Mouse (Mus musculus) intestine, embryonic 16.5 days (tissue): Measurements from ENCODE around the gene Wnt16. TPM values are rescaled to one million over a fixed set of nuclear protein-coding genes. Genes with fewer than 3 reads are reported as not detected.
A peak's percentile ranks its signal among the peaks of the same experiment; 100 is the strongest.

ENCODE experiments used
- ATAC-seq: fragments of 200-750 bp; cut with Nextera tagmentation; 2 replicates; pipeline ENCODE4 v1.8.0; 2017; ENCODE audit warnings: moderate TSS enrichment, moderate library complexity
- H3K27ac ChIP-seq: fragments of 300-500 bp; sonication (generic); 2 replicates; pipeline ENCODE4 v1.5.1; 2014; ENCODE audit warnings: mild to moderate bottlenecking, low read length
- H3K27me3 ChIP-seq: fragments of 300-500 bp; sonication (generic); replicated peaks from 2 replicates; pipeline ENCODE4 v1.6.1; 2014; ENCODE audit warnings: low read length, control low read depth, mixed read lengths; ENCODE audit not compliant: control insufficient read depth, insufficient read depth
- H3K36me3 ChIP-seq: fragments of 300-500 bp; sonication (generic); 2 replicates; pipeline ENCODE4 v1.6.1; 2014; ENCODE audit warnings: low read length, control low read depth; ENCODE audit not compliant: control insufficient read depth, insufficient read depth
- H3K4me1 ChIP-seq: fragments of 300-500 bp; sonication (generic); 2 replicates; pipeline ENCODE4 v1.6.1; 2014; ENCODE audit warnings: low read length, control low read depth, mixed read lengths; ENCODE audit not compliant: control insufficient read depth, insufficient read depth
- H3K4me2 ChIP-seq: fragments of 300-500 bp; sonication (generic); 2 replicates; pipeline ENCODE4 v1.6.1; 2014; ENCODE audit warnings: low read depth, low read length, control low read depth
- H3K4me3 ChIP-seq: fragments of 300-500 bp; sonication (generic); 2 replicates; pipeline ENCODE4 v1.5.1; 2014; ENCODE audit warnings: mild to moderate bottlenecking, low read length
- H3K9ac ChIP-seq: fragments of 300-500 bp; sonication (generic); 2 replicates; pipeline ENCODE4 v1.6.1; 2014; ENCODE audit warnings: low read depth, low read length
- H3K9me3 ChIP-seq: fragments of 300-500 bp; sonication (generic); 2 replicates; pipeline ENCODE4 v1.6.1; 2016; ENCODE audit warnings: low read length, control low read depth; ENCODE audit not compliant: control insufficient read depth
- WGBS: fragments of 180-500 bp; shearing (Covaris S2); extraction: QIAGEN DNeasy Blood & Tissue Kit; methylation state at CpG from one replicate; pipeline ENCODE4 v1.1.7; 2014; 5-methylcytosine and 5-hydroxymethylcytosine counted together
- polyA plus RNA-seq: library from polyadenylated mRNA; unstranded; fragments of >200 nt; fragmentation: Nextera tagmentation; extraction: Ambion mirVana; gene quantifications from 2 replicates; pipeline ENCODE4 v1.2.1, GENCODE M21; 2015

The Wnt16 gene
- polyA plus RNA-seq, 1 experiment from 2014 or later = 0.23 TPM

DNA sequence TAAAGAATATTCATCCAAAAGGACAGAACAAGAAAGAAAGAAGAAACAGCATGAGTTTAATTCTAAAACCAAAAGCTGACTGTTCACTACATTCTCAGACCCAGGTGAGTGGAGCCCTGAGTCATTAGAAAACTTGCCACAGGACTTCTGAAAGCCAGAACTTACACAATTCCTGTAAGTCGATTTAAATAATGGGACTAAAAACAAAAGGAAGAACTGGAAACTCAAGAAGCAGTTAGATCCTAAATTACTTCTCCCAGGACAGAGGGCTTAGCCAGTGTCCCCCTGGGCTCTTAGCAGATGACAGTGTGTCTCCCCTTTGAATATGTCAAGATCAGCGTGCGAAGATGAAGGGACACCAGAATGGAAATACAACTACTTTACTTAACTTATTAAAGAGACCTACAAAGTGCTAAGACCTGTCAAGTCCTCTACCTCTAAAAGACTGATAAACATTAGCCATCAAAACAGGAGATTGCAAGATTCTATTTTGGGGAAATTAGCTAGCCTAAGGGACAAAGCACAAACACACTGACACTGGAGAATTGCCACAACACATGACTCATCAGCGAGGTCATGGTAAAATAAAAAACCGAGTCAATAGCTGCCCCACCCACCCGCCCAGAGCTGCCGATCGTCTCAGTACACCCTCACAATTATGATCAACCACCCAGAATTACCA lies 18.0 kb upstream of the Wnt16 start:
- no peaks in the 10 kb centered on the region for H3K4me1 ChIP-seq
- no peaks in the 10 kb centered on the region for H3K36me3 ChIP-seq
- H3K27me3 ChIP-seq = no peaks in the 10 kb centered on the region
- 64% methylated on average over 8 of the region's 8 CpGs for WGBS
- no peak overlapping the region for H3K4me2 ChIP-seq
- H3K9me3 ChIP-seq = no peaks in the 10 kb centered on the region
- no peak for ATAC-seq
- H3K9ac ChIP-seq = no peak overlapping the region
- H3K4me3 ChIP-seq = no peak overlapping the region
- no peak overlapping the region for H3K27ac ChIP-seq

DNA sequence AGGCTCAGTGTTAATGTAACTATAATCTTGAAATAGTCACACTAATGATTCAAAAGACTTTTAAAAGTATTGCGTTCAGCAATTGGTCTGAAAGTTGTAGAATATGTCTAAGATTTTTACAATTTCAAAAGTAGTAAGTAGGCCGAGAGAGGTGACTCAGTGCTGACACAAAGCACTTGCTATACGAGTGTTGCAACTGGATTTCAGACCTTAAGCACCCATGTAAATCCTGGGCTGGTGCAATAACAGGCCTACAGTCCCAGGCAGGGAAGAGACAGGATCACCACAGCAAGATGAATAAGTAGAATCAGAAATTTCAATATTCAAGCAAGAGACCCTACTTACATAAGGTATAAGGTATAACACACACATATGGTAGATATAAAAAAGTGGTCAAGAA lies 10.1 kb upstream of the Wnt16 start:
- peaks cover 5% of the 10 kb centered on the region; the same call in 1 of the 2 replicates for H3K4me1 ChIP-seq
- no peak overlapping the region for H3K9ac ChIP-seq
- no peak overlapping the region for H3K4me2 ChIP-seq
- H3K9me3 ChIP-seq = no peaks in the 10 kb centered on the region
- no peak overlapping the region for H3K4me3 ChIP-seq
- 86% methylated on average over 3 of the region's 3 CpGs for WGBS
- no peak overlapping the region for H3K27ac ChIP-seq
- no peaks in the 10 kb centered on the region for H3K27me3 ChIP-seq
- ATAC-seq = no peak
- no peaks in the 10 kb centered on the region for H3K36me3 ChIP-seq

DNA sequence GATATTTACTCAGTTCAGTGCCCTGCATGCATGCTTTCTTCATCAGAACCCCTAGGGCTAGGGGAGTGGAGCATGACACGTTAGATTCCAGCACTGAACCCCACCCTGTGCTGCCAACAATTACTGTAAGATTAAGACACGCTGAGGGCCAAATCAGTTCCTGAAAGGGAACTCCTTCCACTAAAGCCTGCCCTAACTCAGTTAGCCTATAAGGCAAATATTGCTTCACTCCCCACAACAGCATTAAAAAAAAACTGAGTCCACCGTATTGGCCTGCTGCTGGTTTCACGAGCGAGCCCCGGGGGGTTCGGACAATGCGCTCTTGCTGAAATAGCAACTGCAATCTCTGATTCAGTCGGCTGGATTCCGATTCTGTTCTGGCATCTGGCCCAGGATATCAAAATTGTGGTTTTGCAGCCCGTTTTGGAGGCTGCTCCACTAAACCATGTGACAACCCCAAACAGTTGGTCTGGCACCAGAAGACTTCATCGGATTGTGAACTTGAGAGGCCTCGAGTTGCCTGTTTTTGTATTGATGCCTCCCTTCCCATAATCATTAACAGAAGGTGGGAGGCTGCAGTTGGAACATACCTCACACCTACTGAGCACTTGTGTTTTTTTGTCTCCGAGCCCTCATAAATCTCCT lies 7.7 kb upstream of the Wnt16 start:
- peak; percentile 56 for ATAC-seq
- Histone ChIP-seq H3K27me3 (no peaks in the 10 kb centered on the region), H3K9ac (no peak overlapping the region), H3K4me2 (0 out of 2 replicates have a peak overlapping the region, but pooled peaks have one; percentile 1), H3K9me3 (no peaks in the 10 kb centered on the region), H3K36me3 (no peaks in the 10 kb centered on the region), H3K4me1 (peaks cover 5% of the 10 kb centered on the region; the same call in 1 of the 2 replicates), H3K4me3 (no peak overlapping the region), H3K27ac (no peak overlapping the region)
- WGBS = 44% methylated on average over 14 of the region's 14 CpGs

DNA sequence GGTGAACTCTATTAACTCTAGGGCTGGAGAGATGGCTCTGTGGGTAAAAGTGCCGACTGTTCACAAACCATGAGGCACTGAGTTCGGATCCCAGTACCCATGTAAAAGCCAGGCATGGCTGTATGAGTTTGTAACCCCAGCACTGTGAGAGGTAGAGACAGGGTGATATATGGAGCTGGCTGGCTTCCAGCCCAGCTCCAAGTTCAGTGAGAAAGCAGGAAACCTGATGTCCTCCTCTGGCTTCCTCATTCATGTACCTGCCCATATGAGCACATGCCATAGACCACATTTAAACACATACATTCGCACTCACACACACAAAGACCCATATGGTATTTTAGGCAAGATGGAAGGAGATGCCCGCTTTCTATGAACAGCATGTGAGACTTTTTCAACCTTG lies 5.6 kb upstream of the Wnt16 start:
- Histone ChIP-seq H3K27me3 (no peaks in the 10 kb centered on the region), H3K36me3 (no peaks in the 10 kb centered on the region), H3K4me2 (no peak overlapping the region), H3K9me3 (no peaks in the 10 kb centered on the region), H3K4me3 (no peak overlapping the region), H3K4me1 (peaks cover 5% of the 10 kb centered on the region; the same call in 1 of the 2 replicates), H3K9ac (no peak overlapping the region), H3K27ac (no peak overlapping the region)
- ATAC-seq = no peak
- WGBS = 88% methylated on average over 4 of the region's 4 CpGs

DNA sequence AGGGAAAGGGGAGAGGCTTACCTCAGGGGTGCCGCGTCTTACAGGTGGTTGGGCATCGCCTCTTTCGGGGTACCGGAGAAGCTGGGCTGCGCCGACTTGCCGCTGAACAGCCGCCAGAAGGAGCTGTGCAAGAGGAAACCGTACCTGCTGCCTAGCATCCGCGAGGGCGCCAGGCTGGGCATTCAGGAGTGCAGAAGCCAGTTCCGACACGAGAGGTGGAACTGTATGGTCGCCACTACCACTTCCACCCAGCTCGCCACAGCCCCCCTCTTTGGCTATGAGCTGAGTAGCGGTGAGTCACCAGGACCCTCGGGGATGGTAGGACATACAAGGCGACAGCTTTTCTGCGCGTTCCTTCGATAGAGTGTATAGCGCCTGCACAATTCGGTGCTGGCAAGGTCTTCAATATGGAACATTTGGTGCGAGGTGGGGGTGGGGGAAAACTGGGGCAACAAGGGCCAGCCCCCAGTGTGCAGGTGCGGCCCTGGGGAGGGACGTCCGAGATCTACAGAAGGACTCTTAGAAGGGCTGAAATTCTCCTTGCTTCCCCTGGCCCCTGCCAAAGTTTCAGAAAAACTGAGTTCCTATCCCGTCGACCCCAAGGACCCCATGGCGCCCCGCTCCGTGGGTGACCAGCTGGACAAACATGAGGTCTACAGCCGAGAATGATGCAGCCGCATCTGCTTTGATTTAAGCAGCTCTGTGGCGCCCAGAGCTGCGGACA lies 872 bp downstream of the Wnt16 start:
- H3K36me3 ChIP-seq = no peaks in the 10 kb centered on the region
- peak overlapping the region; percentile 41 for H3K4me3 ChIP-seq
- H3K4me2 ChIP-seq = peak overlapping the region; percentile 71
- no peaks in the 10 kb centered on the region for H3K9me3 ChIP-seq
- H3K9ac ChIP-seq = peak overlapping the region; percentile 23
- H3K27me3 ChIP-seq = peaks cover 23% of the 10 kb centered on the region
- ATAC-seq = peak; percentile 68
- no peak overlapping the region for H3K27ac ChIP-seq
- WGBS = under 1% methylated on average over 38 of the region's 38 CpGs
- H3K4me1 ChIP-seq = peaks cover 20% of the 10 kb centered on the region

DNA sequence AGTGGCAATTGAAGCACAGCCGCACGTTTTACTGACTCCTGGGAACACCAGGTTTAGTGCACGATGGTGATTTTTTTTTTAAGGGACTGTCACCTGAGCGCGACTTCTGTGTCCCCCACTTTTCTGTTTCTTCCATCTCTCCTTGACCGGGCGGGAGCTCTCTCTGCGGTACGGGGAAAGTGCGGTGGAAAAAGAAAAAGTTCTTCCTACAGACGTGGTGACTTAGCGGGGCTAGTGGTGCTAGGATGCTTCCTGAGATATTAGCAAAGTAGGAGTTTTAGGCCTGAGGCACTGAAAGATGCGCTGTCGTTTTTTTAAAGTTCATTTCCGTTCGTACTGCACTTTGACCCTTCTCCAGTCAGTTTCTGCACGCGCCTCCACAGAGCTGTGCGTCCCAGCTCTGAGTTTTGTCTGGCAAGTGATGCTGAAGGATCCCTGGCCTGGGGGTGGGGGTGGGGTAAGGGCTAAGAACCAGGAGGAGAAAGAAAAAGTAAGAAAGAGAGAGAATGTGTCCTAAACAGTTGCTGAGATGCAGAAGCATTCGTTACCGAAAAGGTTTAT lies 1.5 kb downstream of the Wnt16 start:
- H3K27me3 ChIP-seq = peaks cover 23% of the 10 kb centered on the region
- 6% methylated on average over 21 of the region's 21 CpGs for WGBS
- peaks cover 20% of the 10 kb centered on the region for H3K4me1 ChIP-seq
- H3K4me3 ChIP-seq = peak overlapping the region; percentile 41
- ATAC-seq = no peak
- no peaks in the 10 kb centered on the region for H3K9me3 ChIP-seq
- H3K27ac ChIP-seq = no peak overlapping the region
- peak overlapping the region; percentile 71 for H3K4me2 ChIP-seq
- peak overlapping the region; percentile 23; the same call in 1 of the 2 replicates for H3K9ac ChIP-seq
- H3K36me3 ChIP-seq = no peaks in the 10 kb centered on the region

DNA sequence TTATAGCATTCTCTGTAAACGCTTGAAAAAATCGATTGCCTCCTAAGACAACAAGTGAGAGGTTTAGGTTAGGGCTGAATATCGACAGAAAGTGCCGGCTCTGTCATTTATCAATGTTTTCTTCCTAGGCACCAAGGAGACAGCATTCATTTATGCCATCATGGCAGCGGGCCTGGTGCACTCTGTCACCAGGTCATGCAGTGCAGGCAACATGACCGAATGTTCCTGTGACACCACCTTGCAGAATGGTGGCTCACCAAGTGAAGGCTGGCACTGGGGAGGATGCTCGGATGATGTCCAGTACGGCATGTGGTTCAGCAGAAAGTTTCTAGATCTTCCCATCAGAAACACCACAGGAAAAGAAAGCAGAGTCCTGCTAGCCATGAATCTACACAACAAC lies 2.8 kb downstream of the Wnt16 start:
- Histone ChIP-seq H3K4me2 (no peak overlapping the region), H3K36me3 (no peaks in the 10 kb centered on the region), H3K9ac (no peak overlapping the region), H3K4me3 (no peak overlapping the region), H3K27me3 (peaks cover 23% of the 10 kb centered on the region), H3K9me3 (no peaks in the 10 kb centered on the region), H3K27ac (no peak overlapping the region), H3K4me1 (peaks cover 20% of the 10 kb centered on the region)
- ATAC-seq = no peak
- 71% methylated on average over 8 of the region's 8 CpGs for WGBS

DNA sequence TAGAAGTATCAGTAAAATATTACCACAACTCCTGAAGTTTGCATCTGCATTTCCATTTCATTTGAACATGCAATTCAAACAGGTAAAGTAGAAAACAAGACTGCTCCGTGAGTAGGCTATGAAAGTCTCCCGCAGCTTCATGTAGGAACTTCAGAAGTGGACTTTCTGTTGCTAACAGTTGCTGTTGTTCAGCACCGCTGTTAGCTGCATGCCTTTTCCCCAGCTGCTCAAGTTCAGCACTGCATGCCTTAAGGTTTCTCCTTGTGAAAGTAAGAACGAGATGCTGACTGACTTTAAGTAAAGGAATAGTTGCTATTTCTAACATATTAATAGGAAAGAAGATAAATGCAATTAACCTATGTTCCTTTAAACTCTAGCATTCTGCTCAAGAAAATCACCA lies 4.0 kb downstream of the Wnt16 start:
- ATAC-seq = no peak
- no peak overlapping the region for H3K4me2 ChIP-seq
- 35% methylated on average over 4 of the region's 4 CpGs for WGBS
- no peaks in the 10 kb centered on the region for H3K9me3 ChIP-seq
- H3K9ac ChIP-seq = no peak overlapping the region
- peaks cover 20% of the 10 kb centered on the region for H3K4me1 ChIP-seq
- H3K4me3 ChIP-seq = no peak overlapping the region
- peaks cover 23% of the 10 kb centered on the region for H3K27me3 ChIP-seq
- H3K36me3 ChIP-seq = no peaks in the 10 kb centered on the region
- no peak overlapping the region for H3K27ac ChIP-seq

DNA sequence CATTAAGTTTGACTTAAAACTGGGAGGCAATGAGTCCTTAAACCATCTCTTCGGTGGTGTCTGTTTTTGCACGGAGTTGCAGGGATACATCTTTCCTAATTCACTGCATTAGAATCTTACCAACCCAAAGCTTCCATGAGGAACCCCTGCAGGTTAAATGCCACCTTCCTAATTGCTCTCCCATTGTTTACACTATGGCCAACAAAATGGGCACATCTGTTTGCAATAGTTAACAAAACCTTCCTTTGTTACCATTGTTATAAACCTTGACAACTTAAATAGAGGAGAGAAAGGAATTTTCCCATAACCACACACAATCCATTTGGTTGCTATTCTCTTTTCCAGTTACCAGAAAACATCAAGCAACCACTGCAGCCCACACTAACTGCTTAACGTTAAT lies 5.9 kb downstream of the Wnt16 start:
- Histone ChIP-seq H3K4me1 (peaks cover 9% of the 10 kb centered on the region), H3K4me3 (no peak overlapping the region), H3K36me3 (no peaks in the 10 kb centered on the region), H3K9me3 (no peaks in the 10 kb centered on the region), H3K27me3 (peaks cover 11% of the 10 kb centered on the region; the same call in 1 of the 2 replicates), H3K9ac (no peak overlapping the region), H3K4me2 (no peak overlapping the region), H3K27ac (no peak overlapping the region)
- WGBS = 68% methylated on average over 3 of the region's 3 CpGs
- no peak for ATAC-seq
